In the genomic region with DNA sequence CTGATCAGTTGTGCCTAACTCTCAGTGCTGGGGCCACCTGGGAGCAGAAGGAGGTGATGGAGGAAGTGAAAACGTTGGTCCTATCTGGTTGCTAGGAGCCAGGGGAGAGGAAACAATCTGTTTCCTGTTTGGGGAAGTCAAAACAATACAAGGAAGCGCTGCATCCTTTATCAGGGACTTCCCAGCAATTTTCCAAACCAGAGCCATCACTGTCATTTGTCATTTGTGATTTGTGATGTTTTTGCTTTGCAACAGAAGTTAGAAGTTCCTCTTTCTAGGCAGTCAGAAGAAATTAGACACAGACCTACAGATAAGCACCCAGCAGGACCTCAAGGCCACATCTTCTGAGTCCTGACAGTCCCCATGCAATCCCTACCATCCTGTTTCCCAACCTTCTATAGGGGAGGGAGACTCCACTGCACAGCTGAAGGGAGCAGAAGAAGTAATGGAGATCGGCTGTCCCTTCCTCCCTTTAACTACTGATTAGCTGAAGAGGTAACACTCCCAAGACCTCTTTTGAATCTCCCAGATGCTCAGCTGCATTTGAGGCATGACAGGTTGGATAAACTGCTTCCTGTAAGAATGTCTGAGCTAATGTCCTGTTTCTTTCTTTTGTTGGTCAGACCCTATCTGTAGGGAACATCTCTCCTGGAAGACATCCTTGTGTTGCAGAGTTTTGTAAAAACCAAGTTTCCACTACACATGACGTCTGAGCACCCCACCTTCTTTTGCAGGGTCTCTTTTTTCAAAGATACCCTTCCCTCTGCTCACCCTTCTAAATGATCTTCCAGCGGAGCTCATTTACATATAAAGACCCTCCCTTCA, we compare ENCODE assay signal across 9 mouse cellular contexts. TPM values are rescaled to one million over a fixed set of nuclear protein-coding genes. Genes with fewer than 3 reads are reported as not detected.
A peak's percentile ranks its signal among the peaks of the same experiment; 100 is the strongest.
DNase-seq lines count a peak whose midpoint lies in the region; ATAC-seq and TF ChIP-seq lines count a peak whose summit lies in the region.
"Had no signal": no experiment of that assay in that cellular context is flagged by ENCODE, and none has a peak within 500 bp of the region (broad histone marks: within the 10 kb centered on the region; RNA-seq: fewer than 3 reads in every experiment).

No protein-coding gene starts in this region.

- H3K27me3 ChIP-seq in embryonic facial prominence, embryonic 14.5 days (replicated peaks; ENCODE audit: control insufficient read depth, insufficient read depth, low read length) = no peaks in the 10 kb centered on the region
- no peaks in the 10 kb centered on the region for H3K27me3 ChIP-seq in midbrain, postnatal 0 days (ENCODE audit: insufficient read depth, low read length)
- H3K27me3 ChIP-seq in hindbrain, embryonic 14.5 days (ENCODE audit: control insufficient read depth, insufficient read depth, low read length) = no peaks in the 10 kb centered on the region

- no peak overlapping the region for H3K9ac ChIP-seq in embryonic facial prominence, embryonic 14.5 days (ENCODE audit: low read depth, low read length)
- no peak overlapping the region for H3K9ac ChIP-seq in midbrain, postnatal 0 days (replicated peaks; ENCODE audit: low read length, poor library complexity, severe bottlenecking)
- no peak overlapping the region for H3K9ac ChIP-seq in hindbrain, embryonic 14.5 days

- H3K9me3 ChIP-seq in embryonic facial prominence, embryonic 14.5 days (ENCODE audit: control insufficient read depth, low read length) = no peaks in the 10 kb centered on the region
- no peaks in the 10 kb centered on the region for H3K9me3 ChIP-seq in midbrain, postnatal 0 days (ENCODE audit: low read length)
- no peaks in the 10 kb centered on the region for H3K9me3 ChIP-seq in hindbrain, embryonic 14.5 days (ENCODE audit: control insufficient read depth, low read length)

- no peak for DNase-seq in layer of hippocampus, adult 2 months (ENCODE audit: low spot score in 2 of 2)
- DNase-seq in layer of hippocampus, postnatal 36 days = no peak
- peak; percentile 24 for DNase-seq in embryonic facial prominence, embryonic 14.5 days (ENCODE audit: low spot score)
- peak; percentile 48 for DNase-seq in kidney, postnatal 10 days
- DNase-seq in ovary, postnatal 14 days (ENCODE audit: low spot score) = no peak
- DNase-seq in midbrain, postnatal 0 days (ENCODE audit: low spot score) = no peak
- no peak for DNase-seq in hindbrain, embryonic 14.5 days (ENCODE audit: low spot score)

- no peaks in the 10 kb centered on the region for H3K36me3 ChIP-seq in embryonic facial prominence, embryonic 14.5 days (ENCODE audit: control insufficient read depth, insufficient read depth, low read length)
- H3K36me3 ChIP-seq in midbrain, postnatal 0 days (ENCODE audit: insufficient read depth, low read length) = no peaks in the 10 kb centered on the region
- no peaks in the 10 kb centered on the region for H3K36me3 ChIP-seq in hindbrain, embryonic 14.5 days (replicated peaks; ENCODE audit: control insufficient read depth, insufficient read depth)

- no peak for TF ChIP-seq CTCF in layer of hippocampus, adult 2 months (conservative IDR thresholded peaks at IDR 0.05)
- TF ChIP-seq CTCF in midbrain, postnatal 0 days (IDR thresholded peaks at IDR 0.05) = no peak

- H3K27ac ChIP-seq in layer of hippocampus, adult 2 months = 0 out of 2 replicates have a peak overlapping the region, but pooled peaks have one; percentile 43
- H3K27ac ChIP-seq in embryonic facial prominence, embryonic 14.5 days (replicated peaks; ENCODE audit: low read depth, low read length) = no peak overlapping the region
- H3K27ac ChIP-seq in midbrain, postnatal 0 days (ENCODE audit: low read depth, low read length) = no peak overlapping the region
- H3K27ac ChIP-seq in hindbrain, embryonic 14.5 days = no peak overlapping the region

- no peaks in the 10 kb centered on the region for H3K4me1 ChIP-seq in embryonic facial prominence, embryonic 14.5 days (ENCODE audit: control insufficient read depth, insufficient read depth, low read length)
- H3K4me1 ChIP-seq in midbrain, postnatal 0 days (ENCODE audit: insufficient read depth, low read length) = no peaks in the 10 kb centered on the region
- H3K4me1 ChIP-seq in hindbrain, embryonic 14.5 days (replicated peaks; ENCODE audit: control insufficient read depth, insufficient read depth, low read length) = no peaks in the 10 kb centered on the region

- H3K4me3 ChIP-seq in layer of hippocampus, adult 2 months = no peak overlapping the region
- H3K4me3 ChIP-seq in embryonic facial prominence, embryonic 14.5 days (ENCODE audit: low read depth, low read length) = no peak overlapping the region
- no peak overlapping the region for H3K4me3 ChIP-seq in midbrain, postnatal 0 days (ENCODE audit: low read depth, low read length)
- H3K4me3 ChIP-seq in hindbrain, embryonic 14.5 days (replicated peaks; ENCODE audit: low read length) = no peak overlapping the region

- no peak for ATAC-seq in embryonic facial prominence, embryonic 14.5 days (ENCODE audit: low read depth)
- peak; percentile 59 for ATAC-seq in neutrophil, adult 5-6 weeks (ENCODE audit: extremely low read depth, insufficient number of reproducible peaks, low FRiP score, poor library complexity, severe bottlenecking)
- no peak for ATAC-seq in midbrain, postnatal 0 days (ENCODE audit: low FRiP score)
- ATAC-seq in hindbrain, embryonic 14.5 days (ENCODE audit: low FRiP score) = no peak

- WGBS in embryonic facial prominence, embryonic 14.5 days = 50% methylated on average over 5 of the region's 5 CpGs
- WGBS in midbrain, postnatal 0 days = 64% methylated on average over 5 of the region's 5 CpGs
- WGBS in hindbrain, embryonic 14.5 days = 63% methylated on average over 5 of the region's 5 CpGs

- no peak overlapping the region for H3K4me2 ChIP-seq in embryonic facial prominence, embryonic 14.5 days (ENCODE audit: low read depth, low read length)
- no peak overlapping the region for H3K4me2 ChIP-seq in midbrain, postnatal 0 days (ENCODE audit: low read depth, low read length, poor library complexity, severe bottlenecking)
- H3K4me2 ChIP-seq in hindbrain, embryonic 14.5 days (replicated peaks) = no peak overlapping the region

RNA-seq across cellular contexts. Expression of a gene that starts 7.6 kb away (rescaled TPM):
- total RNA-seq in layer of hippocampus, adult 2 months (2021) = 1 to 10 TPM; 4.2 to 5.5 TPM
- total RNA-seq in layer of hippocampus, postnatal 36 days (2021) = 1 to 10 TPM; 5.7 to 7.3 TPM
- 19.6 and 22.8 TPM in 2 replicates for polyA plus RNA-seq in embryonic facial prominence, embryonic 14.5 days (2014; fragmentation: Nextera tagmentation; extraction: Ambion mirVana)
- total RNA-seq in neutrophil, adult 5-6 weeks (2017) = 892 and 934 TPM in 2 replicates
- 3.0 and 6.1 TPM in 2 replicates for total RNA-seq in midbrain, postnatal 0 days (2014; rRNA removed)
- 5.4 and 5.7 TPM in 2 replicates for polyA plus RNA-seq in midbrain, postnatal 0 days (2015; fragmentation: Nextera tagmentation; extraction: Ambion mirVana)
- polyA plus RNA-seq in hindbrain, embryonic 14.5 days (2014; fragmentation: Nextera tagmentation; extraction: Ambion mirVana) = 7.2 and 8.7 TPM in 2 replicates

RNA-seq across cellular contexts. Expression of a gene that starts 16.1 kb away (rescaled TPM):
- not detected for total RNA-seq in layer of hippocampus, adult 2 months (2021)
- total RNA-seq in layer of hippocampus, postnatal 36 days (2021) = under 1 TPM; 0.17 to 0.33 TPM
- polyA plus RNA-seq in embryonic facial prominence, embryonic 14.5 days (2014; fragmentation: Nextera tagmentation; extraction: Ambion mirVana) = 12.6 and 13.3 TPM in 2 replicates
- 627 and 688 TPM in 2 replicates for total RNA-seq in neutrophil, adult 5-6 weeks (2017)
- 0.66 and 0.77 TPM in 2 replicates for total RNA-seq in midbrain, postnatal 0 days (2014; rRNA removed)
- 0.25 and 0.48 TPM in 2 replicates for polyA plus RNA-seq in midbrain, postnatal 0 days (2015; fragmentation: Nextera tagmentation; extraction: Ambion mirVana)
- polyA plus RNA-seq in hindbrain, embryonic 14.5 days (2014; fragmentation: Nextera tagmentation; extraction: Ambion mirVana) = 1.5 and 1.9 TPM in 2 replicates

RNA-seq across cellular contexts. Expression of a gene that starts 17.9 kb away (rescaled TPM):
- not detected for total RNA-seq in layer of hippocampus, adult 2 months (2021)
- total RNA-seq in layer of hippocampus, postnatal 36 days (2021) = not detected
- polyA plus RNA-seq in embryonic facial prominence, embryonic 14.5 days (2014; fragmentation: Nextera tagmentation; extraction: Ambion mirVana) = 3.2 TPM in 1 of 2 replicates, not detected in the other
- total RNA-seq in neutrophil, adult 5-6 weeks (2017) = 24.7 and 34.2 TPM in 2 replicates
- total RNA-seq in midbrain, postnatal 0 days (2014; rRNA removed) = not detected in 2 replicates
- polyA plus RNA-seq in midbrain, postnatal 0 days (2015; fragmentation: Nextera tagmentation; extraction: Ambion mirVana) = not detected in 2 replicates
- polyA plus RNA-seq in hindbrain, embryonic 14.5 days (2014; fragmentation: Nextera tagmentation; extraction: Ambion mirVana) = 0.71 TPM in 1 of 2 replicates, not detected in the other

RNA-seq across cellular contexts. Expression of a gene that starts 18.0 kb away (rescaled TPM):
- total RNA-seq in layer of hippocampus, adult 2 months (2021) = not detected
- total RNA-seq in layer of hippocampus, postnatal 36 days (2021) = not detected
- not detected in 2 replicates for polyA plus RNA-seq in embryonic facial prominence, embryonic 14.5 days (2014; fragmentation: Nextera tagmentation; extraction: Ambion mirVana)
- 121 TPM in 2 replicates for total RNA-seq in neutrophil, adult 5-6 weeks (2017)
- total RNA-seq in midbrain, postnatal 0 days (2014; rRNA removed) = not detected in 2 replicates
- polyA plus RNA-seq in midbrain, postnatal 0 days (2015; fragmentation: Nextera tagmentation; extraction: Ambion mirVana) = not detected in 2 replicates
- not detected in 2 replicates for polyA plus RNA-seq in hindbrain, embryonic 14.5 days (2014; fragmentation: Nextera tagmentation; extraction: Ambion mirVana)
- total RNA-seq: left cerebral cortex, postnatal 14 days had no signal

RNA-seq across cellular contexts. Expression of a gene that starts 24.5 kb away (rescaled TPM):
- total RNA-seq in layer of hippocampus, adult 2 months (2021) = under 1 TPM; 0.42 to 0.44 TPM
- under 1 TPM; 0.28 to 0.57 TPM for total RNA-seq in layer of hippocampus, postnatal 36 days (2021)
- 7.4 and 9.1 TPM in 2 replicates for polyA plus RNA-seq in embryonic facial prominence, embryonic 14.5 days (2014; fragmentation: Nextera tagmentation; extraction: Ambion mirVana)
- total RNA-seq in neutrophil, adult 5-6 weeks (2017) = 132 and 133 TPM in 2 replicates
- 0.55 and 0.71 TPM in 2 replicates for total RNA-seq in midbrain, postnatal 0 days (2014; rRNA removed)
- 1.1 TPM in 2 replicates for polyA plus RNA-seq in midbrain, postnatal 0 days (2015; fragmentation: Nextera tagmentation; extraction: Ambion mirVana)
- 1.2 and 1.6 TPM in 2 replicates for polyA plus RNA-seq in hindbrain, embryonic 14.5 days (2014; fragmentation: Nextera tagmentation; extraction: Ambion mirVana)

Comparison
In these comparisons a context has a peak if more than half of its experiments do, and no peak if none do; other contexts are left out.
1. DNase-seq: peak in embryonic facial prominence, embryonic 14.5 days (single experiment) and kidney, postnatal 10 days (single experiment); none in layer of hippocampus, adult 2 months (0 of 2), layer of hippocampus, postnatal 36 days (0 of 2), ovary, postnatal 14 days (single experiment), midbrain, postnatal 0 days (single experiment) and hindbrain, embryonic 14.5 days (single experiment).
2. RNA of a gene that starts 7.6 kb away (total RNA-seq): 892 to 934 TPM in neutrophil, adult 5-6 weeks; 5.7 to 7.3 TPM in layer of hippocampus, postnatal 36 days, 4.2 to 5.5 TPM in layer of hippocampus, adult 2 months and 3.0 to 6.1 TPM in midbrain, postnatal 0 days; every median in the first group is over 100 times any median in the second.
3. RNA of a gene that starts 16.1 kb away (total RNA-seq): 627 to 688 TPM in neutrophil, adult 5-6 weeks; 0.66 to 0.77 TPM in midbrain, postnatal 0 days, 0.17 to 0.33 TPM in layer of hippocampus, postnatal 36 days and not detected in layer of hippocampus, adult 2 months; every median in the first group is over 100 times any median in the second.
4. RNA of a gene that starts 17.9 kb away (total RNA-seq): 24.7 to 34.2 TPM in neutrophil, adult 5-6 weeks; not detected in layer of hippocampus, adult 2 months, not detected in layer of hippocampus, postnatal 36 days and not detected in midbrain, postnatal 0 days; every median in the first group is over 10 times any median in the second.